Mouse (Mus musculus) kidney, postnatal 36 days (tissue): ENCODE results near the gene Nrtn.

Experiments
- DNase-seq, 2 experiments: peaks; one replicate each; pipeline ENCODE4 v3.0.0; 2021 to 2022; ENCODE audit warnings: mixed read lengths in 2 of 2

Nrtn gene

DNA sequence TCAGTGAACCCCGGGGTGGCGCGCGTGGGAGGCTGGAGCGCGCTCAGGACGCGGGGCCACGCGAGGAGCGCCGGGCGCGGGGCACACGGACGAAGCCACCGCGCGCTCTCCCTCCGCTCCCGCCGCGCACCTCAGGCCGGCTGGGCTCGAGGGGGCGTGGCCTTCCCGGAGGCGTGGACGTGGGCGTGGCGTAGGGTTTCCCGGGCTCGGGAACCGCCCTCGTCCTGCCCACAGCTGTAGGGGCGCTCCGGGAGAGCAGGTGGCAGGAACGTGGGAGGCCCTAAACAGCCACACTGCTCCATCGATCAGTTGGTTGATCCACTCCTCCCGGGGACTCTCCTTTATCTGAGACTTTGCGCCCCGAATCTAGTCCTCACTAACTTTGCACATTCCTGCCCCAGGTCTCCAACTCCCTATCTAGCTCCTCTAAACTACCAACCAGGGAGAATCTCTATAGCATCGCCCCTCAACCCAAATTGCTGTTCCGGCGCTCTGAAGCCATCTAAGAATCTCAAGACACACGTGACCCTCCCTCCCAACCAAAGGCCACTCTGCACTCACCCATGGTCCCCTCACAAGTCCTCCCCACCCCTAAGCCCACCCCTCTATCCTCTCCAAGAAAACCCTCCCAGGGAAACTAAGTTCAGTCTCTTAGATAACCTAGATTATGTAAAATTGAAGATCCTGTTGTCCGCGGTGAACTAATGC is at the start of gene Nrtn:
TSS of gene Nrtn (minus strand) at position 115 of the 708 bp plus-strand sequence.
- peak; percentile 93 to 97 for DNase-seq

DNA sequence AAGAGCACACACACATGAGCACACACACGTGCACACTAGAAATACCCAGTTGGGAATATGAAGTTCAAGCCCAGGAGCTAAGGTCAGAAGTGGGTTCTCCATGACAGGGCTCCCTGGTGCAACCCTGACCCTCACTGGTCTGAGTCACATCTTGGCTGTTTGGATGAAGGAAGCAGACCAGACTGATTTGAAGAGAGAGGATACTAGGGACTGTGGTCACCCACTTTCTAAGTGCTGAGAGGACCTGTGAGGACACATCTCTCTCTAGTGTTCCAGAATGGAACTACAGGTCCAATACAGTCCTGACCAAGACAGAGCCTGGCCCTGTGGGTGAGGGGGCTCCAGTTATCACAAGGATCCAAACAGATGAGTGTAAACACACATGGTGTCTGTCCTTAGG is 48.5 kb upstream of the Nrtn start:
- DNase-seq = no peak

DNA sequence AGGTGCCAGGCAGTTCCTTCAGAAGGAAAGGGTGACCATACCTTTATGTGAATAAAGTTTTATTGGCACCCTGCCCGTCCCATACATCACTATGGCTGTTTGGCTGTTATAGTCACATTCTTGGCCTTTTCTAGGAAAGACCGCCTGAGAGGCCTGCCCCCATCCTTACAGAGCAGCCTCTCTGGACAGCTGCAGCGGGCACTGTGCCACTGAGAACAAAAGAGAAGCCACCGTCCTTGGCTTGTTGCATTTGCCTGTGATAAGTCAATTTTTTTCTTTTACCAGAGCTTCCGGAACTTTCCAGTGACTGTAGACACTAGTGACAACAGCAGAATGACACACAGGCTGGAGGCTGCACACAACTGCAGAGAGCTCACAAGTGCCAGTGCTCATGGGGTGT is 47.6 kb upstream of the Nrtn start:
- no peak for DNase-seq

DNA sequence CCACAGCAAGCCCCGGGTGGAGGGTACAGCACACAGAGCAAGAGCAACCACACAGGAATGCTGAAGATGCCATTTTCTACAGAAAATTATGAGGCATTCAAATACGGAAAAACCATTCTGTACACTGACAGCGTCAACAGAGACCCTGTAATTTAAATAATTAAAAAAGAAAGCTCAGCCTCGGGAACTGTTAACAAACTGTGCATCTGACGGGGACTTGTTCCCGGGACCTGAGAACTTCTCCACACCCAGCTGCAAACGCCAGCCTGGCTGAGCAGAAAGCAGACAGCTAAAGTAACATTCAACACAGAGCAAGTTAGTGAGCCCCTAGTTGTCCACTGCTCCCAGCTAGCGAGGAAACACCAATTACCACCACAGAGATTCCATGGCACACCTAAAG is 44.7 kb upstream of the Nrtn start:
- DNase-seq = no peak

DNA sequence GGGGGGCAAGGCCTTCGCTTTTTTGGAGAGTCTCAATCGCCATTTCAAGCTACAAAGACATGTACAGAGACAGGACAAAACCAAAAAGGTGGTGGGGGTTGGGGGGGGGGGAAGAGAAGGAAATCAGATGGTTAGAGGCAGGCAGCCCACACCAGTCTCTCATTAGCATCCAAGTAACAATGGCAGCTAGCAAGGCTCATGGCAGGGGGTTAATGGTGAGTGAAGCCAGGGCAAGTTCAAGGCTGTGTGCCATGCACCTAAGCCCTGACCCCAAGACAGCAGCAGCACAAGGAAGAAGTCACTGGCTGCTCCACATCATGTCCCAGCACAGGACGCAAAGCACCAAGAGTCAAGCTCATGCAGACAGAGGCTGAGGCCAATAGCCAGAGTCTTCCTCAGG is 41.9 kb upstream of the Nrtn start:
- no peak for DNase-seq

DNA sequence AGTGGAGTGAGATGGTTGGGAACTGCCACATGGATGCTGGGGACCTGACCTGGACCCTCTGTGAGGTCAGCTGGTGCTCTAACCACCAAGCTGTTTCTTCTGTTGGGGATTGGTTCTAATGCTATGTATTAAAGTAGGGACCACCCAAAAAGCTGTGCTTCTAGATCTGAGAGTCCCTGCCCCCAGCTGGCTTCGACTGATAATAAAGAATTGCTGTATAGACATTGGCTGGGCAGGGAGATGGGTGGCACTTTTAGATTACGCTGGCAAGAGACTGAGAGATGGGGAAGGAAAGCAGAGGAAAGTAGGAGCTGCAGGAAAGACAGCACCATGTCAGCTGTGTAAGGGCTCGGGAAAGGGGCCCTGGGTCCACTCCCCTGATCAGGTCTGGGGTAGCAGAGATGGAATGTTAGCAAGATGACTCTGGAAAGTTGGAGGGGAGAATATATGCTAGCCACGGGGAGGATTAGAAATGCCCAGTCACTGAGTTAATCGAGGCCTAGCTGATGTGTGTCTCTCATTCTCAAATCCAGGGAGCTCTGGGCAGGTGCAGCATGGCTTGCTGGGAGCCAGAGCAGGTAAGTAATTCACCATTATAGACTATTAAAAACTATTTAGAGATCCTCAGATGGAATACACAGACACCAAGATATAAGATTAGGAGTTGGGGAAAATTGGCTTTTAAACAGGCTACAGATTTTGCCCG is 36.4 kb upstream of the Nrtn start:
- DNase-seq = no peak

DNA sequence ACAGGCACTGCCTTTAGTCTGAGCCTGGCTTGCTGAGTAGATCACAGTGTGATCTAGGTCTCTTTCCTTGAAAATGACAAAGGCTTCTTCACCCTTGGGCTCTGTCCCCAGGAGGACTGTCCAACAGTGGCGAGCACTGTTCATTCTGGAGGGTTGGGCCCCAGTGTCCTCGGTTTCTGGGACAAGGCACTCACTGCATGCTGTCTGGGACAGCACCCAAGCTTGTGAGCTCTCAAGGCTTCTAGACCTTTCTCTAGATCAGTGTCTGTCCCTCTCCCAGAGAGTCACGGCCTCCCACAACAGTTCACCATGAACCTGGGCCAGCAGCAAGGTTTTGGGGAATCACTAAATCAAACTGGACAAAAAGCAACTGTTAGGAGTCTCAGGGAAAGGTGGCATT is 35.3 kb upstream of the Nrtn start:
- DNase-seq = no peak

DNA sequence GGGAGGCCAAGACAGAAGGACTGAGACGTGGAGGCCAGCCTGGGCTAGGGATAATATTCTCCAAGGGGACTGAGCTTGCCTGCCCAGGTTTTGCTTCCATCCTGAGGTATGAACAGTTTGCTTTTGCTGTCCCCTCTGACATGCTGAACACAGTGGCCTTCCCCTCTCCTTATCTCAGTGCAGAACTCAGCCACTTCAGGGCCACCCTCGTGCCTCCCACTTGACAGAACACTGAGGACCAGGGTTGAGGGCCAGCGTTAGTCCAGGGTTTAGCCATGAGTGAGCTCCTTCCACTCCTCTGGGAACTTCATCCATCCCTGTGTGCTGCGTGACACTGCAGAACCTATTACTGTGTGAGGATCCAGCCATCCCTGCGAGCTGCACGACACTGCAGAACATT is 32.0 kb upstream of the Nrtn start:
- no peak for DNase-seq

DNA sequence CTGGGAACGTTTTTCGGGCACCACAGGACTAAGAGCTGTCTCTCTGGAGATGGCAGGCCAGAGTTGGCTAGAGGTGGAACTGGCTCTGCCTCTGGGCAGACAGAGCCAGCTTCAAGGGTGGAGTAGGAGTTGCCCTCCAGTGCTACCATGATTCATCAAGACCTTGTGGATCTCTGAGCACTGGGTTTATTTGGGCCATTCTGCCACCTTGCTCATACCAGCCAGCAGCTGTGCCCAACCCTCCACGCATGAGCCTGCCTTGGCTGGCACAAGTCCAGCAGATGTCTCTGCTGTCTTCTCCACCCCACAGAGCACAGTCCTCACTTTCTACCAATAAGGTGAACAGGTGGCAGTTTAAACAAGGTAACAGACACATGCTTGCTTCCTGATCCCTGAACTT is 31.6 kb upstream of the Nrtn start:
- DNase-seq = peak in 1 of 2 experiments; percentile 34

DNA sequence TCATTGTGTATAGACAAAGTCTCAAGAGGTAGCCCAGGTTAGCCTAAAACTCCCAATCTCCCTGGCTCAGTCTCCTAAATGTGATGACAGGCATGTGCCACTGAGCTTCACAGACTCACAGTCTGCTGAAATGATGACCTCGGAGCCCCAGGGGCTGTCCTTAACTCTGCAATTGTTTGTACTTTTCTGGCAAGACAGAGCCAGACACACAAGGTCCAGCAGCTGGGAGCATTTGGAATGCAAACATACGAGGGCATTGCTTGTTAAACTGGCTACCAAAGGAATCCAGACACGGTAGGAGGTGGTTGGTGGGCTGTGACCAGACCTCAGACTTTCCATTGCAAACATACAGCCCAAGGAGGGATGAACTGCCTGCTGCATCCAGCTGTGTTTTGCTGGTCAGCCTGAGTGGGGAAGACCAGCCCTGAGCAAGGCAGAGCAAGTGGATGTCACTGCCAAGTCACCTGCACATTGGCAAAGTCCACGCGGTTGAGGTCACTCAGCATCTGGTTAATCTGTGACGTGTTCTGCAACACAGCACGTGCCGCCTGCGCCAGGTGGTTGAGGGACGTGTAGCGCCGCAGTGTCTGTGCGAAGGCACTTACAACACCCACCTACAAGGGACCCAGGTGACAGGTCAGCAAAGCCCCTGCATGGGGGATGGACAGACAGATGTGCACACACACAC is 23.1 kb upstream of the Nrtn start:
- peak; percentile 61 to 82 for DNase-seq

DNA sequence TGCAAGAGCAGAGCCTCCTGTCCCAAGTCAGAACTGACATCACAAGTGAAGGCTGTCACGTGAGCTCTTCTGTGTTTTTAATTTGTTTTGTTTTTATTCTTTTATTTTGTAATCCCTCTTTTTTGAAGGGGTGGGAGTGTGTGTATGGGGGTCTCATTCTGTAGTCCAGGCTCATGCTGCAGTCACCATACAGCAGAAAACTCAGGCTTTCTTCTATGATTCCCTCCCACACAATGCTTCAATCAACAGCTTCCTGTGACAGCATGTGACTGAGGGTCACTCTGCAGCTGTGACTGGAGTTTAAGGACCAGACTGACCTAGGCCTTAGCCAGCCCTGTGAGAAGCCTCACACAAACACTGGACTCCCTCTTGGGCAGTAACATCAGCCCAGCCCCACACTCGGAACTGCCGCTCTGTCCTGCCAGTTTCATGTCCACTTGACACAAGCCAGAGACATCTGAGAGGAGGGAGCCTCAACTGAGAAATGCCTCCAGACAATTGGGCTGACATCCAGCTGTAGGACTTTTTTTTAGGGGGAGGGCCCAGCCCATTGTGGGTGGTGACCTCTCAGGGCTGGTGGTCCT is 21.5 kb upstream of the Nrtn start:
- DNase-seq = no peak

DNA sequence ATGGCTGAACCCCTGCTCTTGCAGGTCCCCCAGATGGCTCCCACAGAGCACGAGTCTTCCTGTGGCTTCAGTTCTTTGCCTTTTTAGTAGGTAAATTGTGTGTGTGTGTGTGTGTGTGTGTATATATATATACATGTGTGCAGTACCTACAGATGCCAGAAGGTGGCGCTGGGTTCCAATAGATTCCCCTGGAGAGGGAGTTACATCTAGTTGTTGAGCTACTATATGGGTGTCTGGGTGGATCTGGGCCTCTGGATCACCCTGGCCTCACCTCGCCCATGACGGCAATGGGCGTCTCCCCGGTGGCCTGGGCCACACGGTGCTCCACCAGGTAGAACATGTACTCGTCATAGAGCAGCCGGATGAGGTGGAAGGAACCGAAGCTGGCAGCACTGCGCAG is 20.2 kb upstream of the Nrtn start:
- DNase-seq = peak in 1 of 2 experiments; percentile 25

DNA sequence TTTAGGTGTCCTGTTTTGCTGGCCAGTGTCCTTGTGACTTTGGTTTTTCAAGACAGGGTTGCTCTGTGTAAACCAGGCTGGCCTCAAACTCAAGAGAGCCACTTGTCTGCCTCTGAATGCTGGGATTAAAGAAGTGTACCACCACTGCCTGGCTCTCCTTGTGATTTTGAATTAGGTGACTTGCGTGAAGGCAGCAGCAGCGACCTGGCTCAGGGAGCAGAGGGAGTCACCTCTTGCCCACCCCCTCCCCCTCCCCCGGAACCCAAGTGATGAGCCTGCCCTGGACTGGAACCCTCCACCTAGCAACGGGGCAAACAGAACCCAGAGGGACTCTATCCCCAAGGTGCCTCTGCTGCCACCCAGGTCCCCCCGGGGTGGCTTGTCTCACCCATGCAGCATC is 12.6 kb upstream of the Nrtn start, which contains the start of gene Prr22:
TSS of gene Prr22 (plus strand) at position 301 of the 400 bp plus-strand sequence.
- DNase-seq = no peak

DNA sequence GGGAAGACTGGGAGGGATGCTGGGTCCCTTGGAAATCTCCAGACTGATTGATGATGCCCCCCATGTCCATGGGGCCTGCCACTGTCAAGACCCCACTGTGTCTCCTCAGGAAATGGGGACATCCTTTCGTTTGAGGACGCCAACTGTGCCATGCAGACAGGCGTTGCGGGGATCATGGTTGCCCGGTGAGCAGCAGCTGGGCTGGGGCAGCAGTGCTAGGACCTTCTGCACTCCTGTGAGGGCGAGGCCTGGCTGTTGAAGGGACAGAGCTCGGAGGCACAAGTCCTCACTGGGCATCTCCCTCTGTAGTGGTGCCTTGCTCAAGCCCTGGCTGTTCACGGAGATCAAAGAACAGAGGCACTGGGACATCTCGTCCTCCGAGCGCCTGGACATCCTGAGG is 11.6 kb upstream of the Nrtn start:
- no peak for DNase-seq

DNA sequence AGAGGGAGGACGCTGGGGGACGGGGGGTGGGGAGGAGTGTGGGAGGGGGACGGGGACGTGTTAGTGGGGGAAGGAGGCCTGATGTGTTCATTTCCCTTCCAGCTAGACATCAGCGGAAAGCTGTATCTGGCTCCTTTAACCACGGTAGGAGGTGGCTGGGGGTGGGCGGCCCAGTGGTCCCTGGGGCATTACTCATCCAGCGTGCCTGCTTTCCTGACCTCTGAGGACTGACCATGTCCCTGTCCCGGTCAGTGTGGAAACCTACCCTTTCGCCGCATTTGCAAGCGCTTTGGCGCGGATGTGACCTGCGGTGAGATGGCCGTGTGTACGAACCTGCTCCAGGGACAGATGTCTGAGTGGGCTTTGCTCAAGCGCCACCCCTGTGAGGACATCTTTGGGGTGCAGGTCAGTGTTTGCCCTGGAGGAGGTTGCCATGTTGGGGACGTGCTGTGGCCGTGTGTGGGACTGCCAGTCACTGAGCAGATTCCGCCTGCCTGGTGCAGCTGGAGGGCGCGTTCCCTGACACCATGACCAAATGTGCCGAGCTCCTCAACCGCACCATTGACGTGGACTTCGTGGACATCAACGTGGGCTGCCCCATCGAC is 10.3 kb upstream of the Nrtn start:
- no peak for DNase-seq

DNA sequence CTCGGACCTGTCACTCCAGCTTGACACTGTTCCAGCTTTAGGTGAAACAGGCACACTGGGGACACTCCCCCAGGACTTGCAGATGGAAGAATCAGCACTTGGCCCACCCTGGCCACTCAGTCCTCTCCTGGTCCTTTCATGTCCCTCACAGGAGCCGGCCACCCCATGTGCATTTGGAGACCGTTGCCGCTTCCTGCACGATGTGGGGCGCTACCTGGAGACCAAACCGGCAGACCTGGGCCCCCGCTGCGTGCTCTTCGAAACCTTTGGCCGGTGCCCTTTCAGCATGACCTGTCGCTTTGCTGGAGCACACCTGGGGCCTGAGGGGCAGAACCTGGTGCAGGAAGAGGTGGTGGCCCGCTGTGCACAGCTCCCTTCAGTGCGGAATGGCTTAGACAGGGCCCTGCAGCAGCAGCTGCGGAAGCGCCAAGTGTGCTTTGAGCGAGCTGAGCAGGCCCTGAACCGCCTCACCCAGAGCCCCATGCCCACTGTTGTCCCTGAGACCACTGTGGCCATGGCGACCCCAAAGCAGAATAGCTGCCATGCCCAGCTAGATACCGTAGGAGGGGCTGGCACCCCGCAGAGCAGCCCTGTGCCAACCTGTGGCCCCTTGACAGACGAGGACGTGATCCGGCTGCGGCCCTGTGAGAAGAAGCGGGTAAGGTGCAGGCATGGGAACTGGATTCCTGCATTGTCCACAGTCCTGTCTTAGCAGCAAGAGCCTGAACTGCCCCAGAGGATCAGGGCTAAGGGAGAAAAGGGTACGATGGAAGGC is 9.5 kb upstream of the Nrtn start:
- DNase-seq = no peak

DNA sequence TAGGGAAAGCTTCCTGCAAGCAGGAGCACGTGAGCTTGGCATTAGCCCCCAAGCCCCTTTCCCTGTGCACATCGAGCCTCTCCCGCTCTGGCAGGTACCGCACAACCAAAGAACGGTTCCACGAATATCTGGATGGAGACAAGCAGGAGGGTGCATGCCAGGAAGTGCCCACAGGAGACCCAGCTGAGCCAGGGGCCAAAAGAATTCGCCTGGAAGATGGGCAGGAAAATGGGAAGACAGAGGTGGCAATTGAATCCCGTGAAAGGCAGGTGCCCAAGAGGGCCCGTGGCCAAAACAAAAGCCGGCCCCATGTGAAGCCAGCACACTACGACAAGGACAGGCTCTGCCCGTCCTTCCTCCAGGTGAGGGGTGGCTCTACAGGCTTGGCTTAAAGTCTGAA is 8.1 kb upstream of the Nrtn start:
- DNase-seq = no peak

DNA sequence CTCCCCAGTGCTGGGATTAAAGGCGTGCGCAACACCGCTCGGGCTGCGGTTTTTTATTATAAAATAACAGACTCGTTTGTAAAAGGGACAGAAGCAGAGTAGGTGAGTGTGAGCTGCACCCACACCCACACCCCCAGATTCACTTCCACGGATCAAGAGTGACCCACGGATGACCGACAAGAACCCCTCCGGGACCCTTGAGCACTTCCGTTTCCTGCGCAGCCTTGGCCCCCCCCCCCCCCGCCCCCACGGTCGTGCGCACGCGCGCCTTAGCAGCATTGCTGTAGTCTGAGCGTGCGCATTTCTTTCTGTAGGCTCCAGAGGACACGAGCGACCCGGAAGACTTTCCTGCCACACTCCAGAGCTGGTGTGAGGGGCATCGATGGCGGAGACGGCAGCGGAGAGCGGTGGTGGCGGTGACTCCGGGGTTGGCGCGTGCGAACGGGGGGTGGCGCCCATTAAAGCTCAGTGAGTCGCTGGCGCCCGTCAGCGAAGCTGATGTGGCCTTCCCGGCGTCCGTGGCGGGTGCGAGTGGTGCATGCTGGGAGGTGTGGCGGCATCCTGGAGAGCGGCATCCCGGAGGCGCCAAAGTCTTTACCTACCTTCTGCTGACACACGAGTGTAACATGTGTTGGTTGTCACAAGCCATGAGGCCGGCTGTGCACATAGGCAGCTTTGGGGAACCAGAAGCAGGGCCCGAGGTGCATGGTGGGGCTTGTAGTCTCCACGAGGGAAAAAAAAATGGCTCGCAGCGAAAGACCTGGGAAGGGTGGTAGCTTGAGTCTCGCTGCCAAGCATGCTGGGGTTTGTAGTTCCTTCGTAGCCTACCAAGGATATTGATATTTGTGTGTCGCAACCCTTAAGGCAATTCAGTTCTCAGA is 7.4 kb upstream of the Nrtn start, which contains the start of gene Dus3l:
TSS of gene Dus3l (plus strand) at position 284 of the 881 bp plus-strand sequence.
- peak; percentile 88 to 93 for DNase-seq

DNA sequence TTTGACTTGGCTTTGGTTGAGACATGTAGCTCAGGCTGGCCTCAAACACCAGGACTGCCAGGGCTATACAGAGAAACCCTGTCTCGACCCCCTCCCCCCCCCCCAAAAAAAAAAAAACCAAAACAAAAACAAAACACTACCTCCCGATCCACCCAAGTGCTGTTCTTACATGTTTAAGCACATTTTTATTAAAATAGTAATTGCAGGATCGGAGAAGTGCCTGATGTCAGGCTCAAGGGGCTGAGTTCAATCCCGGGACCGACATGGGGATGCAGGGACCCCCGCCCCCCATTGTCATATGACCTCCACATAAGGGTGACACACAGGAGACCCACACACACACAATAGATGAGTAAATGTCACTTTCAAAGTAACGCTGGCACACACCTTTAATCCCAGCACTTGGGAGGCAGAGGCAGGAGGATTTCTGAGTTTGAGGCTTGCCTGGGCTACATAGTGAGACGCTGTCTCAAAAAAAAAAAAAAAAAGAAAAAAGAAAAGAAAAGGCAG is 6.5 kb upstream of the Nrtn start:
- DNase-seq = no peak

DNA sequence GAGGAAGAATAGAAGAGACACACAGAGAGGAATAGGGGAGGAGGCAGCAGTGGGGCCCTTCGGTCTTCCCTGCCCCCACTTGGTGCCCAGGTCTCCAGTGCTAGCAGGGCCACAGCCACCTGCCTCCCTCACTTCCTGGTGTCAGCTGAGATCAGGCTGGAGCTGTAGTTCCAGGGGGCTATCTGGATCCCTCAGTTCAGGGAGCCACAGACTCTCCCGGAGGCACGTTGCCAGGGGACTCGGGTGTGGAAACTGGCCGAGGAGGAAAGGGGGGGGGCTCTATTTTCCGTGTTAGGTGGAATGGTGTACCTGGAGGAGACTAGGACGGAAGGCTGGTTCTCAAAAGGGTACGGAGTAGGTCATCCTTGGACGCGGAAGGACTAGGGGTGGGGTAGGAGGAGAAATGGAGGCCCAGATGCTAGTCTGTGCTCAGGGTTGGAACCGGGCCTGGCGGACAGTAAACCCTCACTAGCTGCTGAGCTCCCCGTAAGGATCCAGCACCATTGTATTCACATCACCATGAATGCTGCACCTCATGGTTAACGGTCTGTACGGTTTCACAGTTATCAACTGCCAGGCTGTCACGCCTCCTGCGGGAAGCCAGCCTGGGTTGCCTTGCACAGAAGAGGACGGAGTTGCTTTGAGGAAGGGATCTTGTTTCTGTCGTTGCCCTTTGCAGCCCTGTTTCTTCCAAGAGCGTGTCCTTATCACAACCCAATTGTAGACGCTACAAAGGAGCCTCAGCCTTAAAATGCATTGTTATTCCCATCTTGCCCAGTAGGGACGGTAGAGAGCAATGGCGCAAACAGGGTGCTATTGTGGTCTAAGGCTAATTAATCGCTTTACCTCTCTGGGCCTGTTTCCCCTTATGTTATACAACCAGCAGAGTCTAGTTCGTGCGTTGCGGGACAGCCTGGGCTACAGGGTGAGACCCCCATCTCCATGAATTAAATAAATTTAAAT is 5.7 kb upstream of the Nrtn start:
- DNase-seq = peak; percentile 56 to 72
